Mouse (Mus musculus): Measurements from ENCODE around the gene Tpp2. TPM values are rescaled to one million over a fixed set of nuclear protein-coding genes. Genes with fewer than 3 reads are reported as not detected.

Tpp2 gene
- polyA plus RNA-seq (2012; rRNA removed): 27.8 and 28.5 TPM in 2 replicates

DNA sequence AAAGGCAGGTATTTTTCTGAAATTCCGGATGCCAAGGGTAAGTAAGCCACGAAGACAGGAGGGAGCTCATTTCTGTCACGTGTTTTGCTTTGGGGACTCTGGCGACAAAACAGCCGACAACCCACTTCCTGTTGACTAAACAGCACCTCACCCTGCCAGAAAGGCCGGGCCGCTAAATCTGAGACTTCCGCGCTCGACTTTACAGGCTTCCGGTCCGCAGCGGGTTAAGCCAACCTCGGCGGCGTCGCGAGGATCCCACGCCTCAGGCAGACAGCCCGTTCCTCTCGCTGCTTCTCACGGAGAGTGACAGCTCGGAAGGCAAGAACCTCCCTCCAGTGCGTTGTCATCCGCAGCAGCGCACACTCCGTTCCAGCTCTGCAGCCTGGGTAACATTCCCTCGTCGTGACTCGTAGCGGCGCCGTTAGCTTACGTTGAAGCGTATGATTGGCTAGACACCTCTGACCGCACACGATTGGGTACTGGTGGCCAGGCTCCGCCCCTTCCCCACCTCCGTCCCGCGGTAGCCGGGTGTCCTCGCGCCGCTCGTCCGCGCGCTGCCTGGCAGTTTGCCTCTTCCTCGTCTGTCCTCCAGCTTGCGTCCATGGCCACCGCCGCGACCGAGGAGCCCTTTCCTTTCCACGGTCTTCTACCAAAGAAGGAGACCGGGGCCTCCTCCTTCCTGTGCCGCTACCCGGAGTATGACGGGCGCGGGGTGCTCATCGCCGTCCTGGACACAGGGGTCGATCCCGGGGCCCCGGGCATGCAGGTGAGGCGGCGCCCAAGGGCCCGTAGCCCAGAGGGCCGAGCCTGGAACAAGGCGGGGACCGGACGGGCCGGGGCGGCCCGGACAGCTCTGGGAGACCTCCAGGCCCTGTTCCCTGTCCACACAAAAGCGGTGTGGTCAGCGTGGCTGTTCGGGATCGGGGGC, at the start of gene Tpp2:
Gene Tpp2 (plus strand): TSS at position 160 of the 928 bp plus-strand sequence.

DNA sequence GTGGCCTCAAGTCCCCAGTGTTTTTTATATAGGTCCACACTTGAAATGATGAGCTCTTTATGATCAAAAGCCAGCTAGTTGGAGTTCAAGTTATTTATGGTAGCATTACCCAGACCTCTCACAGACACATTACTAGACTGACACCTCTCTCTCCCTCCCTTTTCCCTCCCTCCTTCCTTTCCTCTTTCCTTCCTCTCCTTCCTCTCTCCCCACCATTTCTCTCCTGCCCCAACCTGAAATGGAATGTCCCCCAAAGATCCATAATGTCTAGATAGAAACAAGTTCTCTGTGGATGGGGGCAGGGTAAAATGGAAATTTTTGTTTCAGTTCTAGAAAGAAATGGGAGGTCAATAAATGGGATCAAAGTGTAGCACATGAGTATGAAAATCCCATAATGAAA, 86.5 kb downstream of the Tpp2 start, which contains the start of gene Mettl21c:
Gene Mettl21c (minus strand): TSS at position 101 of the 400 bp plus-strand sequence.

Other genes starting within 250 kb of the Tpp2 start
- 17.7 and 26.0 TPM in 2 replicates for gene 1500015O10Rik, start 203.0 kb upstream of the Tpp2 start, polyA plus RNA-seq (2012; rRNA removed)
- gene Uxs1, start 105.8 kb upstream of the Tpp2 start, polyA plus RNA-seq (2012; rRNA removed): 26.7 and 31.4 TPM in 2 replicates
- gene Mettl21c, start 86.4 kb downstream of the Tpp2 start, polyA plus RNA-seq (2012; rRNA removed): 1.1 and 1.5 TPM in 2 replicates
- gene Gm8251, start 128.3 kb downstream of the Tpp2 start, polyA plus RNA-seq (2012; rRNA removed): 0.21 and 0.22 TPM in 2 replicates
- gene Tex30, start 168.8 kb downstream of the Tpp2 start, polyA plus RNA-seq (2012; rRNA removed): 25.9 and 35.5 TPM in 2 replicates
- gene Kdelc1, start 185.2 kb downstream of the Tpp2 start, polyA plus RNA-seq (2012; rRNA removed): 38.1 and 38.9 TPM in 2 replicates
- gene Bivm, start 185.3 kb downstream of the Tpp2 start, polyA plus RNA-seq (2012; rRNA removed): 18.7 and 21.7 TPM in 2 replicates
- gene Ercc5, start 214.1 kb downstream of the Tpp2 start, polyA plus RNA-seq (2012; rRNA removed): 33.2 and 35.7 TPM in 2 replicates